Mouse (Mus musculus): ENCODE results near the gene Mfsd4b5. TPM values are rescaled to one million over a fixed set of nuclear protein-coding genes. Genes with fewer than 3 reads are reported as not detected.
"Not testable (repeated sequence)": the region's sequence is repeated elsewhere in the genome, so short reads cannot be mapped to it uniquely, and the experiment has no call there.

The Mfsd4b5 gene
- polyA plus RNA-seq, 1 experiment from 2014 or later = not detected

GRCm38 (mm10) chr10:40009591-40009990 is 23.1 kb upstream of the Mfsd4b5 start:
- ATAC-seq = no peak
- Histone ChIP-seq H3K9ac (no peak overlapping the region), H3K9me3 (replicated peaks) (no peaks in the 10 kb centered on the region), H3K4me1 (0 out of 2 replicates have a peak, but pooled peaks cover 3% of the 10 kb centered on the region), H3K27me3 (no peaks in the 10 kb centered on the region), H3K4me2 (no peak overlapping the region), H3K4me3 (no peak overlapping the region), H3K36me3 (ENCODE audit: poor library complexity, severe bottlenecking) (no peaks in the 10 kb centered on the region), H3K27ac (no peak overlapping the region)
- 86% methylated on average over 11 of the region's 11 CpGs for WGBS

GRCm38 (mm10) chr10:40008847-40009246 is 22.4 kb upstream of the Mfsd4b5 start:
- 83% methylated on average over 4 of the region's 4 CpGs for WGBS
- H3K4me2 ChIP-seq; H3K9me3 ChIP-seq (replicated peaks); ATAC-seq; H3K36me3 ChIP-seq (ENCODE audit: poor library complexity, severe bottlenecking); H3K9ac ChIP-seq; H3K27me3 ChIP-seq; H3K4me3 ChIP-seq; H3K4me1 ChIP-seq; H3K27ac ChIP-seq: not testable (repeated sequence)

GRCm38 (mm10) chr10:40007953-40008352 is 21.5 kb upstream of the Mfsd4b5 start:
- no peaks in the 10 kb centered on the region for H3K9me3 ChIP-seq (replicated peaks)
- ATAC-seq = no peak
- H3K27me3 ChIP-seq = no peaks in the 10 kb centered on the region
- no peak overlapping the region for H3K4me2 ChIP-seq
- H3K36me3 ChIP-seq (ENCODE audit: poor library complexity, severe bottlenecking) = no peaks in the 10 kb centered on the region
- WGBS = 88% methylated on average over 4 of the region's 4 CpGs
- H3K4me3 ChIP-seq = no peak overlapping the region
- 0 out of 2 replicates have a peak, but pooled peaks cover 3% of the 10 kb centered on the region for H3K4me1 ChIP-seq
- H3K27ac ChIP-seq = no peak overlapping the region
- H3K9ac ChIP-seq = no peak overlapping the region

- no peak overlapping the region for H3K4me3 ChIP-seq
- no peak overlapping the region for H3K4me2 ChIP-seq
- no peaks in the 10 kb centered on the region for H3K27me3 ChIP-seq
- no peaks in the 10 kb centered on the region for H3K36me3 ChIP-seq (ENCODE audit: poor library complexity, severe bottlenecking)
- H3K9ac ChIP-seq = no peak overlapping the region
- no peak for ATAC-seq
- H3K27ac ChIP-seq = no peak overlapping the region
- 48% methylated on average over 10 of the region's 10 CpGs for WGBS
- H3K9me3 ChIP-seq (replicated peaks) = no peaks in the 10 kb centered on the region
- 0 out of 2 replicates have a peak, but pooled peaks cover 3% of the 10 kb centered on the region for H3K4me1 ChIP-seq
These were observed 20.5 kb upstream of the Mfsd4b5 start for GRCm38 (mm10) chr10:40006963-40007362.

- ATAC-seq = no peak
- Histone ChIP-seq H3K27ac (no peak overlapping the region), H3K9me3 (replicated peaks) (no peaks in the 10 kb centered on the region), H3K36me3 (ENCODE audit: poor library complexity, severe bottlenecking) (no peaks in the 10 kb centered on the region), H3K9ac (no peak overlapping the region), H3K4me2 (no peak overlapping the region), H3K4me3 (no peak overlapping the region), H3K27me3 (no peaks in the 10 kb centered on the region), H3K4me1 (no peaks in the 10 kb centered on the region)
- WGBS = 88% methylated on average over 2 of the region's 2 CpGs
These were observed 14.3 kb upstream of the Mfsd4b5 start for GRCm38 (mm10) chr10:40000746-40001145.

- ATAC-seq = no peak
- 82% methylated on average over 4 of the region's 4 CpGs for WGBS
- Histone ChIP-seq H3K4me2 (no peak overlapping the region), H3K4me3 (no peak overlapping the region), H3K36me3 (ENCODE audit: poor library complexity, severe bottlenecking) (no peaks in the 10 kb centered on the region), H3K27ac (no peak overlapping the region), H3K9ac (no peak overlapping the region), H3K9me3 (replicated peaks) (no peaks in the 10 kb centered on the region), H3K27me3 (no peaks in the 10 kb centered on the region), H3K4me1 (no peaks in the 10 kb centered on the region)
These were observed 4.7 kb upstream of the Mfsd4b5 start for GRCm38 (mm10) chr10:39991155-39991554.

GRCm38 (mm10) chr10:39982604-39983003 is 3.8 kb downstream of the Mfsd4b5 start:
- Histone ChIP-seq H3K4me1 (no peaks in the 10 kb centered on the region), H3K27ac (no peak overlapping the region), H3K36me3 (ENCODE audit: poor library complexity, severe bottlenecking) (0 out of 2 replicates have a peak, but pooled peaks cover 2% of the 10 kb centered on the region), H3K9me3 (replicated peaks) (peaks cover 8% of the 10 kb centered on the region; the same call in 1 of the 2 replicates), H3K4me2 (no peak overlapping the region), H3K4me3 (no peak overlapping the region), H3K9ac (no peak overlapping the region), H3K27me3 (no peaks in the 10 kb centered on the region)
- no peak for ATAC-seq
- WGBS = 80% methylated on average over 5 of the region's 5 CpGs

- Histone ChIP-seq H3K27ac (no peak overlapping the region), H3K4me1 (no peaks in the 10 kb centered on the region), H3K9me3 (replicated peaks) (peaks cover 10% of the 10 kb centered on the region; the same call in 1 of the 2 replicates), H3K4me3 (no peak overlapping the region), H3K9ac (no peak overlapping the region), H3K27me3 (no peaks in the 10 kb centered on the region), H3K36me3 (ENCODE audit: poor library complexity, severe bottlenecking) (0 out of 2 replicates have a peak, but pooled peaks cover 2% of the 10 kb centered on the region), H3K4me2 (no peak overlapping the region)
- no peak for ATAC-seq
- WGBS = 93% methylated on average over 1 of the region's 1 CpGs
These were observed 8.2 kb downstream of the Mfsd4b5 start for GRCm38 (mm10) chr10:39978231-39978630.

GRCm38 (mm10) chr10:39977346-39977745 is 9.1 kb downstream of the Mfsd4b5 start:
- no peak overlapping the region for H3K9ac ChIP-seq
- no peak overlapping the region for H3K4me2 ChIP-seq
- ATAC-seq = no peak
- H3K4me3 ChIP-seq = no peak overlapping the region
- H3K27me3 ChIP-seq = no peaks in the 10 kb centered on the region
- 93% methylated on average over 4 of the region's 4 CpGs for WGBS
- peaks cover 10% of the 10 kb centered on the region; the same call in 1 of the 2 replicates for H3K9me3 ChIP-seq (replicated peaks)
- 0 out of 2 replicates have a peak, but pooled peaks cover 2% of the 10 kb centered on the region for H3K36me3 ChIP-seq (ENCODE audit: poor library complexity, severe bottlenecking)
- H3K4me1 ChIP-seq = no peaks in the 10 kb centered on the region
- no peak overlapping the region for H3K27ac ChIP-seq

- Histone ChIP-seq H3K27ac (no peak overlapping the region), H3K4me2 (no peak overlapping the region), H3K36me3 (ENCODE audit: poor library complexity, severe bottlenecking) (0 out of 2 replicates have a peak, but pooled peaks cover 2% of the 10 kb centered on the region), H3K4me3 (no peak overlapping the region), H3K9ac (no peak overlapping the region), H3K4me1 (no peaks in the 10 kb centered on the region), H3K9me3 (replicated peaks) (peaks cover 10% of the 10 kb centered on the region; the same call in 1 of the 2 replicates), H3K27me3 (no peaks in the 10 kb centered on the region)
- 38% methylated on average over 2 of the region's 2 CpGs for WGBS
- ATAC-seq = no peak
These were observed 10.7 kb downstream of the Mfsd4b5 start for GRCm38 (mm10) chr10:39975771-39976170.

GRCm38 (mm10) chr10:39974982-39975381 is 11.5 kb downstream of the Mfsd4b5 start:
- no peak for ATAC-seq
- whole genome bisulfite sequencing = 74% methylated on average over 11 of the region's 11 CpGs
- H3K4me2 ChIP-seq = no peak overlapping the region

GRCm38 (mm10) chr10:39967512-39967911 is 18.9 kb downstream of the Mfsd4b5 start:
- ATAC-seq = no peak
- no peak overlapping the region for H3K9ac ChIP-seq
- H3K27me3 ChIP-seq = no peaks in the 10 kb centered on the region
- no peaks in the 10 kb centered on the region for H3K36me3 ChIP-seq (ENCODE audit: poor library complexity, severe bottlenecking)
- WGBS = 86% methylated on average over 3 of the region's 3 CpGs
- H3K4me2 ChIP-seq = no peak overlapping the region
- no peaks in the 10 kb centered on the region for H3K4me1 ChIP-seq
- no peaks in the 10 kb centered on the region for H3K9me3 ChIP-seq (replicated peaks)
- H3K27ac ChIP-seq = no peak overlapping the region
- no peak overlapping the region for H3K4me3 ChIP-seq

More at GRCm38 (mm10) chr10:39974982-39975381, 11.5 kb downstream of the Mfsd4b5 start:
- Histone ChIP-seq H3K4me3 (no peak overlapping the region), H3K27ac (no peak overlapping the region), H3K36me3 (ENCODE audit: poor library complexity, severe bottlenecking) (0 out of 2 replicates have a peak, but pooled peaks cover 2% of the 10 kb centered on the region), H3K27me3 (no peaks in the 10 kb centered on the region), H3K9me3 (replicated peaks) (peaks cover 10% of the 10 kb centered on the region; the same call in 1 of the 2 replicates), H3K4me1 (no peaks in the 10 kb centered on the region), H3K9ac (no peak overlapping the region)

- no peak for ATAC-seq
- Histone ChIP-seq H3K4me3 (no peak overlapping the region), H3K9ac (no peak overlapping the region), H3K4me2 (no peak overlapping the region), H3K27me3 (no peaks in the 10 kb centered on the region), H3K4me1 (peaks cover 7% of the 10 kb centered on the region; the same call in 1 of the 2 replicates), H3K36me3 (ENCODE audit: poor library complexity, severe bottlenecking) (no peaks in the 10 kb centered on the region), H3K9me3 (replicated peaks) (no peaks in the 10 kb centered on the region), H3K27ac (no peak overlapping the region)
- 73% methylated on average over 1 of the region's 1 CpGs for WGBS
These were observed 24.5 kb downstream of the Mfsd4b5 start for GRCm38 (mm10) chr10:39961906-39962305.
